Mouse (Mus musculus): ENCODE measurements around the gene Runx2. TPM values are rescaled to one million over a fixed set of nuclear protein-coding genes. Genes with fewer than 3 reads are reported as not detected.

Runx2 gene
- polyA plus RNA-seq, 1 experiment from 2014 or later: 31.9 TPM

DNA sequence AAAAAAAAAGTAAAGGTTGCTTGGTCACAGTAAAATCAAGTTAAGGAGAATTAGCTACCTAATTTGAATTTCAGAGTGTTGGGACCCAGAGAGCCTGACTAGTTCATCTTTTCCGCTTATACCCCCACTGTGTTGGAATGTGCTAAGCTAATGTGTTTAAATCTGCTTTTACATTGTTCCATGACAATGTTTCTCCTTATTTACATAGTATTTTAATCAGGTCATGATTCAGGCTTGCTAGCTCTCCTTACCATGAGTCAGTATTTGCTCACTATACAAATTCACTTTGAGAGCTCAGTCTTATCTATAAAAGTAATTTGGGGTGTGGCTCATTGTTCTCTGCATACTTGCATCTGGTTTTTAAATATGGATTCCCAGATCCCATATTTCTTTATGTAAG, 47.2 kb downstream of the Runx2 start:
- no peak overlapping the region for H3K9ac ChIP-seq
- H3K4me2 ChIP-seq (replicated peaks): no peak overlapping the region
- no peaks in the 10 kb centered on the region for H3K36me3 ChIP-seq
- H3K4me1 ChIP-seq: peaks cover 9% of the 10 kb centered on the region; the same call in 1 of the 2 replicates
- ATAC-seq (ENCODE audit: insufficient number of reproducible peaks, insufficient read depth, low FRiP score, low TSS enrichment): no peak
- no peak overlapping the region for H3K4me3 ChIP-seq
- no peaks in the 10 kb centered on the region for H3K27me3 ChIP-seq
- no peaks in the 10 kb centered on the region for H3K9me3 ChIP-seq
- 73% methylated on average over 1 of the region's 1 CpGs for WGBS
- H3K27ac ChIP-seq: no peak overlapping the region

DNA sequence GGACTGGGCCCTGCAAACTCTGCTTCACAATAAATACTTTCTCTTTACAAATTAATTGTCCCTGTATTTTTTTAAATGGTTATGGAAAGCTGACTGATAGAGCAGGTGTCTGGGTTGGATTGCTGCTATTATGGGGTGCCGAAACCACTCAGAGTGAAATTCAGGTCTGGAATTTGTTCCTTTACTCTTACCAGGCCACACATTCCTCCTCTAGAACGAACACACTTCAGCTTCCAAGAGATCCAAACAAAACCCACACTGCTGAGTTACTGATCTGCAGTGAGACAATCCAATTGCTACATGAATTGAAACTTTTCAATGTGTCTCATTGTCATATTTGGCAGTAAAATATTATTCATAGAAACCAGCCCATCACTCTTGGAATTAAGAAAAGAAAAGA, 47.6 kb downstream of the Runx2 start:
- Histone ChIP-seq H3K27ac (no peak overlapping the region), H3K4me3 (no peak overlapping the region), H3K9ac (no peak overlapping the region), H3K9me3 (no peaks in the 10 kb centered on the region), H3K27me3 (no peaks in the 10 kb centered on the region), H3K4me2 (replicated peaks) (no peak overlapping the region), H3K4me1 (peaks cover 9% of the 10 kb centered on the region; the same call in 1 of the 2 replicates), H3K36me3 (no peaks in the 10 kb centered on the region)
- ATAC-seq (ENCODE audit: insufficient number of reproducible peaks, insufficient read depth, low FRiP score, low TSS enrichment): no peak
- 63% methylated on average over 2 of the region's 2 CpGs for WGBS

DNA sequence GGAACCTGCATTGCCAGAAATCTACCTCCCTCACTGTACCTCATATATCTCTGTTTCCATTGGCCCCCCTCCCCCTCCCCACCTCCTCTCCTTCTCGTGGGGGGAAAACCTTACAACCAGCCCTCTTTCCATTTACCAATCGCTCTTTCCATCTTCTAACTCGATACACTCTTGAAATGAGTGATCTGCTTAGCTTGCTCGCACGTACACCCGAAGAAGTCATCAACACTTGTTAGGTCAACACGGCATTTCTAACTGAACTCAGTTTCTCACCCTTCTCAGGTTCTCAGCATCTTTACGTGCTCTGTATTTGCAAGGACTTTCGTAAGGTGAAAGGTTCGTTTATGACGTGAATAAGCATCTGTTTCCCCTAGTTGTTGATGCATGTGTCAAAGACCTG, 48.3 kb downstream of the Runx2 start:
- no peaks in the 10 kb centered on the region for H3K27me3 ChIP-seq
- peaks cover 9% of the 10 kb centered on the region; the same call in 1 of the 2 replicates for H3K4me1 ChIP-seq
- H3K9me3 ChIP-seq: no peaks in the 10 kb centered on the region
- WGBS: 81% methylated on average over 11 of the region's 11 CpGs
- H3K27ac ChIP-seq: no peak overlapping the region
- no peak for ATAC-seq (ENCODE audit: insufficient number of reproducible peaks, insufficient read depth, low FRiP score, low TSS enrichment)
- H3K4me3 ChIP-seq: no peak overlapping the region
- H3K36me3 ChIP-seq: no peaks in the 10 kb centered on the region
- H3K9ac ChIP-seq: no peak overlapping the region
- no peak overlapping the region for H3K4me2 ChIP-seq (replicated peaks)

DNA sequence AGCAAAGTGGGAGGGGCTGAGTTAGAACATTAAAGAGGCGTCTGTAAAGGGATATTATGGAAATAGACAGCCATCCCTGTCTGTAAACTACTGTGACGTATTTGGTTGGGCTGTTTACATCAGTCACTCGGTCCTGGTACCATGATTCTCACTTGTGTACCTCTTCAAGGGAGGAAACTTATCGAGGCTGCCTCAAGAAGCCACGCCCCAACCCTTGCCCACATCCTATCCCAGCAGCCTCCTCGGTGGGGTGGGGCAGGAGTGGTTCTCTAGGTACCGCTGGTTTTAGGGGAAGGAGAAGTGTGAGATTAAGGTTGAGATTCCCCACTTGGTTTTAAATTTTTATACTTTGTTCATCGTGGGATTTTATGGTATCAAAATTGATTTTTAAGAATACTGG, 69.2 kb downstream of the Runx2 start:
- Histone ChIP-seq H3K4me1 (no peaks in the 10 kb centered on the region), H3K4me3 (no peak overlapping the region), H3K27me3 (0 out of 2 replicates have a peak, but pooled peaks cover 4% of the 10 kb centered on the region), H3K36me3 (no peaks in the 10 kb centered on the region), H3K9ac (no peak overlapping the region), H3K9me3 (no peaks in the 10 kb centered on the region), H3K27ac (no peak overlapping the region), H3K4me2 (replicated peaks) (no peak overlapping the region)
- whole genome bisulfite sequencing: 87% methylated on average over 8 of the region's 8 CpGs
- ATAC-seq (ENCODE audit: insufficient number of reproducible peaks, insufficient read depth, low FRiP score, low TSS enrichment): no peak

DNA sequence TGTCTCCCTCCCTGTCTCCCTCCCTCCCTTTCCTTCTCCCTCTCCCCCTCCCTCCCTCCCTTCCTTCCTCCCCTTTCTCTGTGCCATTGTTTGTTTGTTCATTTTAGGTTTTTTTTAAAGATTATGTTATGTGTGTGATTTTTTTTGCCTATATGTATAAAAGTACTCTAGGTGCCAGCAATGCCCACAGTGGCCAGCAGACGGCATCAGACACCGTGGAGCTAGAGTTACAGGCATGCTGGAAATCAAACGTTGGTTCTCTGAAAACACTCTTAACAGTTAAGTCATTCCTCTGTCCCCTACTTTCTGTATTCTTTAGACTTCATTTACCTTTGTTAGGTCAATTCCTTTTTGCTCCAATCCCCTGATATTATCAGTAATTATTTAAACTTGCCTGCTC, 70.8 kb downstream of the Runx2 start:
- 57% methylated on average over 3 of the region's 3 CpGs for WGBS
- 0 out of 2 replicates have a peak, but pooled peaks cover 6% of the 10 kb centered on the region for H3K4me1 ChIP-seq

DNA sequence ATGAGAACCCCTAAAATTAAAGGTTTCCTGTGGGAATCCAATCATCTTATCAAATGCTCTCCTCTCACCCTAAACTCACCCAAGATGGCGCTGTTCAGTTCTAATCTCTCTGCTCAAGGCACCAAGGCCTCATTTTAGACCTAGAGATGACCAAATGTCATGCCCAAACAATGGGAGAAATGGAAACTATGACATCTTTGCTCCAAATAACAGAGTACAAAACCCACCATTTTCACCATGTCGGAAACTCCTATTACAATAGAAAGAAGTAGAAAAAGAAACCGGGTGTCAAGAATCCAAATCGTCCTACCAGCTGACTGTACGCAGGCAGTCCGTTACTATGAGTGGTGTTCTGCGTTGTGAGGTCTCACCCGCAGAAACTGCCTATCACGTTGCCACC, 72.4 kb downstream of the Runx2 start:
- Histone ChIP-seq H3K9ac (no peak overlapping the region), H3K27me3 (peaks cover 19% of the 10 kb centered on the region), H3K4me2 (replicated peaks) (no peak overlapping the region), H3K36me3 (no peaks in the 10 kb centered on the region), H3K4me3 (no peak overlapping the region), H3K27ac (no peak overlapping the region), H3K4me1 (0 out of 2 replicates have a peak, but pooled peaks cover 12% of the 10 kb centered on the region), H3K9me3 (no peaks in the 10 kb centered on the region)
- no peak for ATAC-seq (ENCODE audit: insufficient number of reproducible peaks, insufficient read depth, low FRiP score, low TSS enrichment)
- WGBS: 81% methylated on average over 9 of the region's 9 CpGs

More for the DNA sequence above, 70.8 kb downstream of the Runx2 start:
- Histone ChIP-seq H3K27ac (no peak overlapping the region), H3K4me3 (no peak overlapping the region), H3K9me3 (no peaks in the 10 kb centered on the region), H3K27me3 (peaks cover 11% of the 10 kb centered on the region), H3K4me2 (replicated peaks) (no peak overlapping the region), H3K9ac (no peak overlapping the region), H3K36me3 (no peaks in the 10 kb centered on the region)
- ATAC-seq (ENCODE audit: insufficient number of reproducible peaks, insufficient read depth, low FRiP score, low TSS enrichment): no peak

DNA sequence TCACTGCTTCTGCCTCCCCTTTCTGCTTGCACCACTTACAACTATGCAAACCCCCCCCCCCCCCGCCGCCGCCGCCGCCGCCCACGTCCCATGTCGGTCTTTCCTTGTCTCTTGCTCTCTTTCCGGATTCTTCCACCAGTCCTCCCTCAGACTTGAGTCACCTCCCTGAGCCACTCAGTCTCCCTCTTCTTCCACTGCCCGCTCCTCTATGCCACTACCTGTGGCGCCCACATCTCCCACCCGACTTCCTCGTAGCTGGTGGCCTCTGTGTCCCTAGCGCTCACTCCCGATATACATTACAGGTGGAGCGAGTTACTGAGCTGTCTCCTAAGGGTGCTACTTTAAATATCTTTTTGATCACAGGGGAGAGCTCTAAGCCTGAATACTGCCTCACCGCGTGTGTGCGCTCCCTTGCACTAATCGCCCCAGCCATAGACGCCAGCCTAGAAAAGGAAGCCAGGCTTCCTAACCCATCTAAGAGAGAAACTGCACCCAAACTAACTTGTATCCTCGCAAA, 76.4 kb downstream of the Runx2 start:
- Histone ChIP-seq H3K4me1 (0 out of 2 replicates have a peak, but pooled peaks cover 15% of the 10 kb centered on the region), H3K36me3 (no peaks in the 10 kb centered on the region), H3K27me3 (peaks cover 40% of the 10 kb centered on the region), H3K27ac (peak overlapping the region; percentile 50), H3K4me3 (peak overlapping the region; percentile 68), H3K4me2 (replicated peaks) (peak overlapping the region; percentile 76), H3K9ac (peak overlapping the region; percentile 40), H3K9me3 (no peaks in the 10 kb centered on the region)
- ATAC-seq (ENCODE audit: insufficient number of reproducible peaks, insufficient read depth, low FRiP score, low TSS enrichment): no peak
- under 1% methylated on average over 21 of the region's 22 CpGs for WGBS

DNA sequence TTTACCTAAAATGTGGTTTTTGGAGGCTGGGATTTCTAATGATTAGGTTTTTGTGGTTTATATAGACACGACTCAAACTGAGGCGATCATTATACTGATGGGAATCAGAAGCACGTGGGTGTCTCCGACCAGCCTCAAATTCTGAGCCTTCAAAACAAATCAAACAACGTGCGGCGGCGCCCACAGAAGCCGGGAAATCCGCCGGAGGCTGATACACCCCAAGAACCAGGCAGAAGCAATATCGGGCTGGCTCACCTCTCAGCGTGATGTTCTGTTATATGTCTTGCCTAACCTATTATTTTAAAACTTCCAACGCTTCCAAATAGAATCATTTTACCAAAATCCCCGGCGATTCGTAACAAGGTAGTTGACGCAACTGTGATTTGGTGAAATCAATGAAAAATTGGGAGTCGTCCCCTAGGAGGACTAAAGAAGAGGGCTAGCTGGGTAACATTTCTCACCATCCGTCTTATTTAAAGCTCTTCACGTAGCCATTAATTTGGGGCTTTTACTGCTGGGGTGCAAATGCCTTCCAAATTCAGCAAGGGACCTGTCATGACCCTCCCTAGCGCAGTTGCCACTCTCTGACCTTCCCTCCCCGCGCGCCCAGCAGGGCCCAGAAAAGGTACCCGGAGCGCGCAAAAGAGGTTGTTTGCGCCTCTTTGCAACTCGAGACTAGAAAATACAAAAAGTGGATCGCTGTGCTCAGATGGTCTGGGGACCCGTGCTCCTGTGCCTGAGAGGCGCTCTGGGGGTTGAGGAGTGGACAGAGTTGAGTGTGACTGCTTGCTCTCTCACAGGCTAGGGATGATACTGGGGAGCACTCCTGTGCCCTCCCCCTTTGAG, 77.1 kb downstream of the Runx2 start:
- under 1% methylated on average over 33 of the region's 33 CpGs for WGBS
- Histone ChIP-seq H3K9me3 (no peaks in the 10 kb centered on the region), H3K27me3 (peaks cover 40% of the 10 kb centered on the region), H3K4me3 (peak overlapping the region; percentile 68), H3K9ac (peak overlapping the region; percentile 40), H3K4me2 (replicated peaks) (peak overlapping the region; percentile 76), H3K36me3 (no peaks in the 10 kb centered on the region), H3K4me1 (0 out of 2 replicates have a peak, but pooled peaks cover 15% of the 10 kb centered on the region), H3K27ac (peak overlapping the region; percentile 31; the same call in 1 of the 2 replicates)
- ATAC-seq (ENCODE audit: insufficient number of reproducible peaks, insufficient read depth, low FRiP score, low TSS enrichment): no peak

DNA sequence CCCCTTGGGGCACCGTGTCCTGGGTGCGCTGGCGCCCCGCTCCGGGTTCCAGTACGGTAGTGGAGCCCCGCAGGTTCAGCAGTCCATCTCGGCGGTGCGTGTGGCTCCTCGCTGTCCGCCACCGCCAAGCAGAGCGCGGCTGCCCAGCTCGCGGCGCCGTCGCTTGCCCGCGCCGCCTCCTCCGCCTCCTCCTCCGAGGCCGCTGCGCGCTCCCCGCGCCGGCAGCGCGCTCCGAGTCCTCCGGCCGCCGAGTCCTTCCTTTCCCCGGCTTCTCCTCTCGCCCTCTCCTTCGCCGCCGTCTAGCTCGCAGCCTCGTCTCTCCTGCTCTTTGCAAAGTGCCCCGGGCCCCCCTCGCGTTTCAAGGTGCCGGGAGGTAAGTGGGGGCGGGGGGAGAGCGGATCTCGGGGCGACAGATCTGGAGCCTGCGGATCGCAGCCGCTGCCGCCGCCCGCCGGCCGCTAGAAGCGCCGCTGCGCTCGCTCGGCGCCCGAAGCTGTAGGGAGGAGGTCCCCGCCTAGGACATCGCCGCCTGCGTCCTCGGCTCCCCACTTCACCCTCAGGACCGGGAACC, 78.5 kb downstream of the Runx2 start:
- H3K27me3 ChIP-seq: peaks cover 40% of the 10 kb centered on the region
- peak overlapping the region; percentile 76 for H3K4me2 ChIP-seq (replicated peaks)
- H3K27ac ChIP-seq: peak overlapping the region; percentile 91
- H3K4me3 ChIP-seq: peak overlapping the region; percentile 68
- peak overlapping the region; percentile 91 for H3K9ac ChIP-seq
- ATAC-seq (ENCODE audit: insufficient number of reproducible peaks, insufficient read depth, low FRiP score, low TSS enrichment): peak; percentile 49
- no peaks in the 10 kb centered on the region for H3K9me3 ChIP-seq
- H3K36me3 ChIP-seq: no peaks in the 10 kb centered on the region
- H3K4me1 ChIP-seq: 0 out of 2 replicates have a peak, but pooled peaks cover 15% of the 10 kb centered on the region
- WGBS: under 1% methylated on average over 72 of the region's 73 CpGs

DNA sequence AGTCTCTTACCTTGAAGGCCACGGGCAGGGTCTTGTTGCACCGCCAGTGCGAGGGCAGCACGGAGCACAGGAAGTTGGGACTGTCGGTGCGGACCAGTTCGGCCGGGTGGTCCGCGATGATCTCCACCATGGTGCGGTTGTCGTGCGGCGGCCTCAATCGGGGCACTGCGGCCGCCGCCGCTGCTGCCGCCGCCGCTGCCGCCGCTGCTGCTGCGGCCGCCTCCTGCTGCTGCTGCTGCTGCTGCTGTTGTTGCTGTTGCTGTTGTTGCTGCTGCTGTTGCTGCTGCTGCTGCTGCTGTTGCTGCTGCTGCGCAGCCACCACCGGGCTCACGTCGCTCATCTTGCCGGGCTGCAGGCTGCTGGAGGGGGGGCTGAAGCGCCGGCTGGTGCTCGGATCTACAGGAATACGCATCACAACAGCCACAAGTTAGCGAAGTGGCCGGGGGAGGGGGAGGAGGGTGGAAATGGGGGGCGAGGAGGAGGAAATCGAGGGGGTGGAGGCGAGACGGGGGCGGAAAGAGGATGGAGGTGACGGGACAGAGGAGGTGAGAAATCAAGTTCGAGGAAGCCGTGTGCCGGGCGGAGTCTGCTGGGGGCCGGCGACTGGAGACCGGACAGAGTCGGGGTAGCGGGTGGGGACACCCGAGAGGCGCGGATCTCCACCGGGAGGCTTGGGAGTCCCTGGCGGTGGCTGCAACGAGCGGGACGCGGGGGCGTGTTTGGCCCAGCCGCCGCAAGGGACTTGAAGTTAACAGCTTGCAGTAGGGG, 79.2 kb downstream of the Runx2 start:
- no peaks in the 10 kb centered on the region for H3K36me3 ChIP-seq
- ATAC-seq (ENCODE audit: insufficient number of reproducible peaks, insufficient read depth, low FRiP score, low TSS enrichment): peak; percentile 10; the same call in 1 of the 2 replicates
- H3K4me2 ChIP-seq (replicated peaks): peak overlapping the region; percentile 76
- peak overlapping the region; percentile 91 for H3K9ac ChIP-seq
- H3K9me3 ChIP-seq: no peaks in the 10 kb centered on the region
- peak overlapping the region; percentile 91 for H3K27ac ChIP-seq
- H3K27me3 ChIP-seq: peaks cover 36% of the 10 kb centered on the region
- WGBS: under 1% methylated on average over 50 of the region's 64 CpGs
- peak overlapping the region; percentile 68 for H3K4me3 ChIP-seq
- 0 out of 2 replicates have a peak, but pooled peaks cover 15% of the 10 kb centered on the region for H3K4me1 ChIP-seq

DNA sequence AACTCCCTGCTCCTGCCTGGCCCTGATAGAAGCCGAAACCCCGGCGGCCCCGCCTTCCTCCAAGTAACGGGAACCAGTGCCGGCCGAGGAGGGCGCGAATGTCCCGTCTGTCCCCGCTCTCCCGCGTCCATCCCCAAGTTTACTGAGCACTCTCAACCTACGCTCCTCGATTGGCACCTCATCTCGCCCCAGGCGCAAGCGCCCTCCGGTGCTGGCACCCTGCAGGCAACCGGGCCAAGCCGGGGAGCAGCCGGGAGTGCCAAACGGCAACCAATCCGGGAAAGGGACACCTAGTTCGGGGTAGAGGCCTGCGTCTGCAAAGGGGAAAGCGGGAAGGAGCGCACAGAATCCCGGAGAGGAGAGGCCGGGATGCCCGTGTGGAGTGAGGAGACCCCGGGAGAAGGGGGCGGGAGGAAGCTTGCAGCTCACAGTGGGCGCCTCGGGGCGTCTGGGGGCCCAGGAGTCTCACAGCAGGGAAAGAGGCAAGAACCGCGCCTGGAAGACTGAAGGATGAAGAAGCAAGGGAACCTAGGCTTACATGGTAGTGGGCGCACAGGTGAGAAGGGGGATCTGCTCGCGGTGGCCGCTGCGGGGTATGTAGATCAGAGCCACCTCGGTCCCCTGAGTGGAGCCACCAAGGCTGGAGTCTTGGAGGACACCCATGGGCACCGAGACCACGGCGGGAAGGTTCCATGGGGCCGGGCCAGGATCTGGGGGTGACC, 79.9 kb downstream of the Runx2 start:
- ATAC-seq (ENCODE audit: insufficient number of reproducible peaks, insufficient read depth, low FRiP score, low TSS enrichment): no peak
- H3K9ac ChIP-seq: peak overlapping the region; percentile 91
- H3K4me2 ChIP-seq (replicated peaks): peak overlapping the region; percentile 76
- peak overlapping the region; percentile 68 for H3K4me3 ChIP-seq
- under 1% methylated on average over 48 of the region's 48 CpGs for WGBS
- no peaks in the 10 kb centered on the region for H3K36me3 ChIP-seq
- H3K9me3 ChIP-seq: no peaks in the 10 kb centered on the region
- peaks cover 35% of the 10 kb centered on the region for H3K27me3 ChIP-seq
- 0 out of 2 replicates have a peak, but pooled peaks cover 14% of the 10 kb centered on the region for H3K4me1 ChIP-seq
- H3K27ac ChIP-seq: peak overlapping the region; percentile 91

Data from embryonic facial prominence, embryonic 12.5 days (tissue).